Mouse (Mus musculus): ENCODE measurements at regions not wholly inside any gene's neighbourhood (a gene's known extent, or its start where the extent isn't known, plus 50 kb on each side); places are given as distances from the start of the nearest gene placed in this dataset.

DNA sequence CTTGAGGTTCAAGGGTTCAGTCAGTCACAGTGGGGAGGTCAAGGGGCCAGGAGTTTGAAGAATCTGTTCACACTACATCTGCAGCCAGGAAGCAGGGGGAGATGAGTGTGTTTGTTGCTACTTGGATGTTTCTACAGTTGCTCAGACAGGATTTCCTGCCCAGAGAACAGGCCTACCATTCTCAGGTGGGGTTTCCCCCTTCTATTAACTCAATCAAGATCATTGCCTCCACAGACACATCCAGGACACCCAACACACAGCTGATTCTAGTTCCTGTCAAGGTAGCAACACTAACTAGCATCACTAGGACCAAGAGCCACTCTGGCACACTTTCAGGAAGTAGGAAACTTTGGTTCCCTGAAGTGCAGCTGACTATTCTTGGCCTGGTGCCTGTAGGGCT, 127.9 kb upstream of the Smim23 start:
- TF ChIP-seq CTCF (IDR thresholded peaks at IDR 0.05; ENCODE audit: control insufficient read depth, insufficient read depth, insufficient replicate concordance, low read depth, low read length): no peak
- no peak for TF ChIP-seq POLR2A (IDR thresholded peaks at IDR 0.05; ENCODE audit: control insufficient read depth, low read depth, low read length)
